Mouse (Mus musculus): ENCODE measurements at regions not wholly inside any gene's neighbourhood (a gene's known extent, or its start where the extent isn't known, plus 50 kb on each side); places are given as distances from the start of the nearest gene placed in this dataset.

- no peak for TF ChIP-seq CTCF (conservative IDR thresholded peaks at IDR 0.05; ENCODE audit: insufficient read depth, insufficient read length, low read depth, low read length)
- TF ChIP-seq POLR2A (IDR thresholded peaks at IDR 0.05; ENCODE audit: low read depth, low read length): no peak
Observed at GRCm38 (mm10) chr2:93101991-93102390, 56.0 kb upstream of the Prdm11 start.
